Mouse (Mus musculus): ENCODE data around the gene Sf3b6. TPM values are rescaled to one million over a fixed set of nuclear protein-coding genes. Genes with fewer than 3 reads are reported as not detected.
A peak's percentile ranks its signal among the peaks of the same experiment; 100 is the strongest.

Gene Sf3b6
- total and polyA plus RNA-seq, 2 experiments from 2014 or later, result 72.9 to 341 TPM

GRCm38 (mm10) chr12:4863654-4864337 is 46.5 kb downstream of the Sf3b6 start:
- Histone ChIP-seq H3K9ac (replicated peaks; ENCODE audit: low read length, poor library complexity, severe bottlenecking) (no peak overlapping the region), H3K27me3 (ENCODE audit: insufficient read depth, low read length) (no peaks in the 10 kb centered on the region), H3K27ac (ENCODE audit: low read depth, low read length) (no peak overlapping the region), H3K4me3 (ENCODE audit: low read depth, low read length) (no peak overlapping the region), H3K4me1 (ENCODE audit: insufficient read depth, low read length) (no peaks in the 10 kb centered on the region), H3K4me2 (ENCODE audit: low read depth, low read length, poor library complexity, severe bottlenecking) (no peak overlapping the region), H3K36me3 (ENCODE audit: insufficient read depth, low read length) (no peaks in the 10 kb centered on the region), H3K9me3 (ENCODE audit: low read length) (no peaks in the 10 kb centered on the region)
- 73% methylated on average over 4 of the region's 4 CpGs for WGBS
- no peak for TF ChIP-seq CTCF (IDR thresholded peaks at IDR 0.05)
- no peak for ATAC-seq (ENCODE audit: low FRiP score)
- DNase-seq (ENCODE audit: low spot score), result no peak

- Histone ChIP-seq H3K9me3 (ENCODE audit: low read length) (no peaks in the 10 kb centered on the region), H3K4me2 (ENCODE audit: low read depth, low read length, poor library complexity, severe bottlenecking) (no peak overlapping the region), H3K9ac (replicated peaks; ENCODE audit: low read length, poor library complexity, severe bottlenecking) (no peak overlapping the region), H3K27ac (ENCODE audit: low read depth, low read length) (no peak overlapping the region), H3K4me3 (ENCODE audit: low read depth, low read length) (no peak overlapping the region), H3K4me1 (ENCODE audit: insufficient read depth, low read length) (no peaks in the 10 kb centered on the region), H3K36me3 (ENCODE audit: insufficient read depth, low read length) (no peaks in the 10 kb centered on the region), H3K27me3 (ENCODE audit: insufficient read depth, low read length) (no peaks in the 10 kb centered on the region)
- WGBS, result 72% methylated on average over 4 of the region's 4 CpGs
- TF ChIP-seq CTCF (IDR thresholded peaks at IDR 0.05), result no peak
- ATAC-seq (ENCODE audit: low FRiP score) (no peak), DNase-seq (ENCODE audit: low spot score) (no peak)
These were observed 47.0 kb downstream of the Sf3b6 start for GRCm38 (mm10) chr12:4864338-4864690.

GRCm38 (mm10) chr12:4868924-4869323 is 51.6 kb downstream of the Sf3b6 start:
- no peak for ATAC-seq (ENCODE audit: low FRiP score)
- 0 out of 2 replicates have a peak, but pooled peaks cover under 1% of the 10 kb centered on the region for H3K4me1 ChIP-seq (ENCODE audit: insufficient read depth, low read length)
- no peak for DNase-seq (ENCODE audit: low spot score)
- no peak overlapping the region for H3K4me2 ChIP-seq (ENCODE audit: low read depth, low read length, poor library complexity, severe bottlenecking)
- H3K27ac ChIP-seq (ENCODE audit: low read depth, low read length), result no peak overlapping the region
- H3K9me3 ChIP-seq (ENCODE audit: low read length), result no peaks in the 10 kb centered on the region
- no peaks in the 10 kb centered on the region for H3K36me3 ChIP-seq (ENCODE audit: insufficient read depth, low read length)
- no peak overlapping the region for H3K4me3 ChIP-seq (ENCODE audit: low read depth, low read length)
- H3K9ac ChIP-seq (replicated peaks; ENCODE audit: low read length, poor library complexity, severe bottlenecking), result no peak overlapping the region
- H3K27me3 ChIP-seq (ENCODE audit: insufficient read depth, low read length), result no peaks in the 10 kb centered on the region
- 83% methylated on average over 8 of the region's 8 CpGs for WGBS
- TF ChIP-seq CTCF (IDR thresholded peaks at IDR 0.05), result no peak

- no peaks in the 10 kb centered on the region for H3K36me3 ChIP-seq (ENCODE audit: insufficient read depth, low read length)
- WGBS, result 86% methylated on average over 5 of the region's 5 CpGs
- DNase-seq (ENCODE audit: low spot score), result no peak
- no peak overlapping the region for H3K4me3 ChIP-seq (ENCODE audit: low read depth, low read length)
- H3K27ac ChIP-seq (ENCODE audit: low read depth, low read length), result no peak overlapping the region
- TF ChIP-seq CTCF (IDR thresholded peaks at IDR 0.05), result no peak
- H3K9ac ChIP-seq (replicated peaks; ENCODE audit: low read length, poor library complexity, severe bottlenecking), result no peak overlapping the region
- H3K27me3 ChIP-seq (ENCODE audit: insufficient read depth, low read length), result no peaks in the 10 kb centered on the region
- H3K9me3 ChIP-seq (ENCODE audit: low read length), result no peaks in the 10 kb centered on the region
- H3K4me2 ChIP-seq (ENCODE audit: low read depth, low read length, poor library complexity, severe bottlenecking), result no peak overlapping the region
- no peak for ATAC-seq (ENCODE audit: low FRiP score)
- H3K4me1 ChIP-seq (ENCODE audit: insufficient read depth, low read length), result peaks cover 5% of the 10 kb centered on the region; the same call in 1 of the 2 replicates
These were observed 53.9 kb downstream of the Sf3b6 start for GRCm38 (mm10) chr12:4871260-4871659.

GRCm38 (mm10) chr12:4872273-4872672 is 54.9 kb downstream of the Sf3b6 start:
- H3K9ac ChIP-seq (replicated peaks; ENCODE audit: low read length, poor library complexity, severe bottlenecking), result no peak overlapping the region
- H3K4me3 ChIP-seq (ENCODE audit: low read depth, low read length), result no peak overlapping the region
- H3K27me3 ChIP-seq (ENCODE audit: insufficient read depth, low read length), result no peaks in the 10 kb centered on the region
- TF ChIP-seq CTCF (IDR thresholded peaks at IDR 0.05), result peak; percentile 23
- H3K9me3 ChIP-seq (ENCODE audit: low read length), result no peaks in the 10 kb centered on the region
- no peaks in the 10 kb centered on the region for H3K36me3 ChIP-seq (ENCODE audit: insufficient read depth, low read length)
- peaks cover 5% of the 10 kb centered on the region; the same call in 1 of the 2 replicates for H3K4me1 ChIP-seq (ENCODE audit: insufficient read depth, low read length)
- H3K27ac ChIP-seq (ENCODE audit: low read depth, low read length), result no peak overlapping the region
- no peak for ATAC-seq (ENCODE audit: low FRiP score)
- DNase-seq (ENCODE audit: low spot score), result no peak
- no peak overlapping the region for H3K4me2 ChIP-seq (ENCODE audit: low read depth, low read length, poor library complexity, severe bottlenecking)
- WGBS, result 56% methylated on average over 4 of the region's 4 CpGs

- DNase-seq (ENCODE audit: low spot score) (no peak), ATAC-seq (ENCODE audit: low FRiP score) (no peak)
- no peak overlapping the region for H3K9ac ChIP-seq (replicated peaks; ENCODE audit: low read length, poor library complexity, severe bottlenecking)
- H3K36me3 ChIP-seq (ENCODE audit: insufficient read depth, low read length), result no peaks in the 10 kb centered on the region
- H3K4me3 ChIP-seq (ENCODE audit: low read depth, low read length), result no peak overlapping the region
- H3K27ac ChIP-seq (ENCODE audit: low read depth, low read length), result no peak overlapping the region
- no peaks in the 10 kb centered on the region for H3K27me3 ChIP-seq (ENCODE audit: insufficient read depth, low read length)
- peaks cover 5% of the 10 kb centered on the region; the same call in 1 of the 2 replicates for H3K4me1 ChIP-seq (ENCODE audit: insufficient read depth, low read length)
- 89% methylated on average over 5 of the region's 5 CpGs for WGBS
- no peaks in the 10 kb centered on the region for H3K9me3 ChIP-seq (ENCODE audit: low read length)
- no peak overlapping the region for H3K4me2 ChIP-seq (ENCODE audit: low read depth, low read length, poor library complexity, severe bottlenecking)
- TF ChIP-seq CTCF (IDR thresholded peaks at IDR 0.05), result no peak
These were observed 55.7 kb downstream of the Sf3b6 start for GRCm38 (mm10) chr12:4872983-4873477.

Data from midbrain, postnatal 0 days (tissue).